Mouse (Mus musculus) retina, postnatal 1 day (tissue): ENCODE data around the gene Sec31a.

Experiments
- DNase-seq: peaks from one replicate; pipeline ENCODE4 v3.0.0-alpha.2; 2012

Sec31a gene

GRCm38 (mm10) chr5:100345118-100345517, 70.9 kb downstream of the Sec31a start:
- DNase-seq: no peak

DNA sequence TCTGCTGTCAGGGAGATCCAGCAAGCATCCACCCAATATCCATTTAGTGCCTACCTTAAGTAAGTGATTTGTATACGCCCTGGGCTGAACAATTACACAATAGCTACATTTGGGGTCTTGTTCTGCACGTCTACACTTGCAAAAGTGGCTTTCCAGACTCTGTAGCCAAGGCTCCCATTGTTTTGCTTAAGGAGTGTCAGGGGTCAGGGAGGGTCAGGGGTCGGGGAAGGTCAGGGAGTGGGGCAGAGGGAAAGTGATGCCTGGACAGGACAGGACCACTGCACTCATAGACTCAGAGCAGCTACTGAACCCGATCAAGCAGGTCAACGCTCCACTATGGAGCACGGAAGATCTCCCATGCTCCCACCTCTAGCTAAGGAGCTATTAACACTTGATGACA, 72.9 kb downstream of the Sec31a start:
- no peak for DNase-seq

DNA sequence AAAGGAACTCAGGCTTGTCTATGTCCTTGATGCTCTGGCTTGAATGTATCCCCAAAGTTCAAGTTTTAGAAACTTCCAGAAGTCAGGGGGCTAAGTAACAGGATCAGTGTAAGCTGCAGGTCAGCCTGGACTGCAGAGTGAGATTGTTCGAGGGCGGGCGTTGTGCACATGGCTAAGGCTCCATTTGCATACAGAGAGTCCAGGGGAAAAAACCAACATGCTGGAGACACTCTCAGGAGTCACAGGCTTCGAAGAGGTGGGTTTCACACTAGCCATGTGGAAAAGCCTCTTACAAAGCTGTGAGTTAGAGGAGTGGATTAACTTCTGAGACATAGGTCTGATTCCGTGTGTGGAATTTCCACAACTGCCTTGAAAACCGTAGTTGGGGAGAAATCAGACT, 73.6 kb downstream of the Sec31a start:
- DNase-seq: no peak

DNA sequence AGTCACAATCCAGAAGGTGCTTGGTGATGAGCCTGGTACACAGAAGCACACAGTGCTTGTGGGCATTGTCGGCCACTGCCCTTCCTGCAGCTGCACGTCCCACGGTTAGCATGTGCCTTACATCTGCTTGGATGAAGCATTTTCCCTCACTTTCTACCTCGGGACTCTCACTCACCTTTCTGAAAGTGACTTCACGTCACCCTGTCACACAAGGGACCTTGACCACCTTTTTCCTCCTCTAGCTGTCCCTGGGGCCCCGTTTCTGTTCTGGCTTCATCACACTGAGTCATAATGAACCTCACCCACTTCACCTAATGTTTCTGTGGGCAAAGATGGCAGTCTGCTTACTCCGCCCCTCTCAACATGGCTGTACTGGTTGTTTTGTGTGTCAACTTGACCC, 75.0 kb downstream of the Sec31a start:
- no peak for DNase-seq

GRCm38 (mm10) chr5:100337852-100338251, 78.2 kb downstream of the Sec31a start:
- DNase-seq: no peak

DNA sequence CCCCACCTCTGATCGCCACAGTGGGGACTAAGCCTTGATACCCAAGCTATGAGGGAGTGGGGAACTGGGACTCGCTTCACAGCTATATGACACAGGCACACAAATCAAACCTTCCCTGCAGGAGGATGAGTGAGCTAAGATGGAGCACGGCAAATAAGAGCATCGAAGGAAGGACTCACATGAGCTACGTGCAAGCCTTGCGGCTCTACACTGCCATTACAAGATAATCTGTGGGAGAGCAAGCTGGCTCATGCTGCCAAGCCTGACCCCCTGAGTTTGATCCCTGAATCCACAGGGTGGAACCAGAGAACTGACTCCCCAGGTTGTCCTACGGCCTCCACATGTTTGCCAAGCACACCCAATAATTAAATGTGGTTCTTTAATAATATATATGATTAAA, 79.2 kb downstream of the Sec31a start:
- DNase-seq: no peak

GRCm38 (mm10) chr5:100335581-100336080, 80.4 kb downstream of the Sec31a start:
- no peak for DNase-seq

DNA sequence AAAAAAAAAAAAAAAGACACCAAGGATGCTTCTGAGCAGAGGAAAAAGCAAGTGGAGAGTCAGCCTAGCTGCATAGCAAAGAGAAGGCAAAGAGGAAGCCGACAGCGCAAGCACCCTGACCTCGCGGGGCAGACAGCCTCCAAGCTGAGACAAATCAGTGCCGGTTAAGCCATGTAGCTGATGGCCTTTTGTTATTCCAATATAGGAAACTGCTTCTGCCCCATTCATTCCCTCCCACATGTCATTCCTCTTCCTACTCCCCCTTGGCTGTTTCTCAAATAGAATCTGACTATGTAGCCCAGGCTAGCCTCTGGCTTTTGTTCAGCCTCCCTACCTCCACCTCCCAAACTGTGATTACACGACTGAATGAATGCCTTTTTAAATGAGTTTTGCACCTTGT, 81.3 kb downstream of the Sec31a start:
- no peak for DNase-seq

DNA sequence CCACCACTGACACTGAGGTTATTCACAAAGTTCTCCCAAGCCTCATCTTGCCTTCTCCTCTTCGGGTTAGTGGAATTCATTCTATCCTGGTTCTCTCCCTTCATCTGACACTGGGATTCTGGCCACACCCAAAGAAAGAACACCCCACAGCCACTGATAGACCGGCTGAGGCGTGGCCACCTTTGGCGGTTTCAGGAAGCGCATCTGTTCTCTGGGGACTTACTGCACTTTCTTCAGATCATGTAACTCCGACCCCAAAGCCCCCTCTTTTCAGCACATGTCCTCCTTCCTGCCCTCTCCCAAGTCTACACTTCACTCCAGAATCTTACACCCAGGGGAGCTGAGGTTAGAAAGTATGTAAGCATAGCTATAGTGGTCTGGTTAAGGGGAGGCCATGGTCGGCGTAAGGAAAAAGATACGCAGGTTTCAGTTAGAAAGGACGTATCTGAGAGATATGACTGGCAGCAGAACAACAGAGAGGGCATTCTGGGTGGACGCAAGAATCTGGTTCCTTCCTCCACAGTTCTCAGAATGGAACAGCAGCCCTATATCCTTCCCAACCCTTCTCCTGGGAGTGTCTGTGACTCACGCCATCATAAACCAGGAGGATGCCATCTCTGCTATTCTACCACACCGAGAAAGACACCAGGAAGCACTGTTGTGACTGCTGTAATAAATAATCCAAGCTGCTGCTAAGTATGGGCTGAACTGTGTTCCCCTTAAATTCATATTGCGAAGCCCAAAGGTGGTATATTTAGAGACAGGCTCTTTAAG, 82.2 kb downstream of the Sec31a start:
- no peak for DNase-seq

DNA sequence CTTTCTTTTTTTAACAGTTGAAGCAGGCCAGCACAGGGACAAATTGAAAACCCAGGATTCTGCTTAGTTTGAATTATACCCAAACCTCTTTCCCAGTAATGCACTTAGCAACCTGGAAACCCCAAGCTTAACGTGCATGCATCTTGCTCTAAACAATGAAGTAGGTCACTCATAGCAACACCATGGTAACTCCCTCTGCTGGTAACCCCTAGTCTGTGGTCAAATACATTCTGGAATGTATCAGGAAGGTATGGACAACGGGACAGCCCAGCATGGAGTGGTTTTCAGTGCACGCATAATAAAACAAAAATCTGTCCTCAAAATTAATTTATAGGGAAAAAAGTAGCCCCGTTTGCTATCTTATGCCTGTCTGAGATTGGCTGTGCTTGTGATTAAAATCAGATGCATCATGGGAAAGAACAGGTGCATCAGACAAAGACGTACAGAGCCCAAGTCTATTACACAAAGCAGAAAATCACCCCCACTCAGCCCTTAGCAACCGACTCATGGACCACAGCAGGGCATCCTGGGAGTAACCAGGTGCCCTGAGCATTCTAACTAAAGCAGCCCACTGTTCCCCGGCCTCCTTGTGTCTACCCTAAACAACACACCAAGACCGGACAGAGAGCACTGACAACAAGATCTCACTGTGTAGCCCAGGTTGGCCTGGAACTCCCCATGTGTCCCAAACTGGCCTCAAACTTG, 83.6 kb downstream of the Sec31a start:
- DNase-seq: peak; percentile 46

DNA sequence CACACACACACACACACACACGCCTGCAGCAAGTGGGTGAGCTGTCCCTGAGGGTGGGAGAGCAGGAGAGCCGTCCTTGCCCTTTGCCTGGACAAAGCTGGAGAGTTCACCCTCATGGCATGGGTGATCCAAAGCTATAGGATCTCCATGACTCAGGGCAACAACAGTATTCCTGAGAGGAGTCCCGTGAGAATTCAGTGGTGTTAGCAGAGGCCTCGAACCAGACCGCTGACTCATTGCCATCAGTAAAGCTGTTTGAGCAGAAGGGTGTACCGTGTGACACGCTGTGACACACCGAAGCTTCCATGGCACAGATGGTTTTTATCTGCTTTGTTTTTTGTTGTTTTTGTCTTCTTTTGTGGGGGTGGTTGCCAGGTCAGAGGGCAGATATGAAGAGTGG, 84.4 kb downstream of the Sec31a start:
- DNase-seq: no peak

GRCm38 (mm10) chr5:100322081-100322480, 94.0 kb downstream of the Sec31a start:
- DNase-seq: peak; percentile 85

GRCm38 (mm10) chr5:100317842-100318241, 98.2 kb downstream of the Sec31a start:
- DNase-seq: no peak

GRCm38 (mm10) chr5:100317010-100317409, 99.0 kb downstream of the Sec31a start:
- no peak for DNase-seq

GRCm38 (mm10) chr5:100315646-100316045, 100.4 kb downstream of the Sec31a start:
- no peak for DNase-seq

DNA sequence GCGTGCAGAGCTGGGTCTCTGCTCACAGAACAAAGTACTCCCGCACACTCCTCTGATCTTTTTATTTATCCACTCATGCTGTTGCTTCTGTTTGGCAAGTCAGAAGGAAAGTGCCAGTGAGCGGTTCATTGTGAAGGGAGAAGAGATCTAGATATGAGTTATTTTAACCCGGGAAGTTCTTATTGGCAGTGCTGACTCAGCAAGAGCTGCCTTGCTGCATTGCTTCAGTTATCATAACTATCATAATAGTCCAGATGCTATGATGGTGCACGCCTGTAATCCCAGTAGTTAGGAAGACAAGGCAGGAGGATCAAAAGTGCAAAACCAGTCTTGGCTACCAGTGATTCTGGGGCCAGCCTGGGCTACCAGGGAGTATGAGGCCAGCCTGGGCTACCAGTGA, 103.6 kb downstream of the Sec31a start:
- DNase-seq: no peak
